Comparison of ENCODE assay signal across 8 mouse cellular contexts in the genomic region with DNA sequence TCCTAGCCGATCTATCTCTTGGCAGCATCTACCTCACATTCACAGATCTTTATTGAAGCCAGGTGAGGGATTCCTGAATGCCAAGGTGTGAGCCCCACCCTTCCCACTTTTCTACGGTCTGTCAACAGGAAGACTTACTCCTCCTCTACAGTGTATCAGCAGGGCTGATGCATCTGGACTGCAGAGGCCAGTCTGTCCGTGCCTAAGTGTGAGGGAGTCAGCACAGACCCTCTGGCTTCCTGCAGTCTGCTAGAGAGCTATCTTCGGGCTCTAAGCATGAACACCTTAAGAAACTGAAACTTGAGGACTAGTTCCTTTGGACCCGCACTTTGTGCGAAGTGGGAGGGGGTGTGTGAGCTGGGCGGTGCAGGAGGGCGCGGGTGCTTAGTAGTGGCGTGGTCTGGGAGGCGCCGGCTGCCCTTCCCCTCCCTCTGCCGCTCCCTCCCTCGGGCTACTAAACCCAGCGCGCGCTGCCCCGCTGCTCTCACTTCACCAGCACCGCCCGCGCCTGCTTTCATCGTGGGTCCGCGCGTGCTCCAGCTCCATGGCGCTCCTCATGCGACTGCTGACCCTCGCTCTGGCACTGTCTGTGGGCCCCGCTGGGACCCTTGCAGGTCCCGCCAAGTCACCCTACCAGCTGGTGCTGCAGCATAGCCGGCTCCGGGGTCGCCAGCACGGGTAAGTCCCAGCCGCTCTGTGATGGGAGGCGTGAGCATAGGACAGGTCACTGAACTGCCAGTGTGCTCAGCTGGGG. TPM values are rescaled to one million over a fixed set of nuclear protein-coding genes. Genes with fewer than 3 reads are reported as not detected.
DNase-seq lines count a peak whose midpoint lies in the region; ATAC-seq and TF ChIP-seq lines count a peak whose summit lies in the region.

A gene (plus strand): TSS at position 421 of the 754 bp plus-strand sequence.

- no peak for DNase-seq in frontal cortex, postnatal 36 days (ENCODE audit: low spot score in 2 of 2)
- DNase-seq in brain, adult 2 months (ENCODE audit: low read depth, low spot score) = peak; percentile 43
- peak; percentile 78 for DNase-seq in gastrocnemius, adult 2 months
- no peak for DNase-seq in liver, adult 2 months (ENCODE audit: extremely low read depth, low read depth, low spot score)
- DNase-seq in thymus, postnatal 4 days = peak; percentile 23

- H3K4me2 ChIP-seq in hindbrain, embryonic 13.5 days = peak within 1 kb of the TSS; percentile 92
- peak within 1 kb of the TSS; percentile 92 for H3K4me2 ChIP-seq in midbrain, embryonic 15.5 days

- no peaks in the 10 kb centered on the region for H3K79me2 ChIP-seq in liver, adult 2 months (ENCODE audit: control insufficient read depth, insufficient read depth, low read length)

- H3K27ac ChIP-seq in gastrocnemius, adult 2 months = peak within 1 kb of the TSS; percentile 81
- no peak within 1 kb of the TSS for H3K27ac ChIP-seq in hindbrain, embryonic 13.5 days
- H3K27ac ChIP-seq in liver, adult 2 months (replicated peaks; ENCODE audit: insufficient read depth, low read depth, low read length) = peak within 1 kb of the TSS; percentile 12; the same call in 1 of the 2 replicates
- no peak within 1 kb of the TSS for H3K27ac ChIP-seq in midbrain, embryonic 15.5 days

- TF ChIP-seq CTCF in gastrocnemius, adult 2 months (IDR thresholded peaks at IDR 0.05) = no peak
- no peak for TF ChIP-seq CTCF in liver, adult 2 months (IDR thresholded peaks at IDR 0.05; ENCODE audit: low read depth, low read length)

- no peaks in the 10 kb centered on the region for H3K36me3 ChIP-seq in hindbrain, embryonic 13.5 days
- no peaks in the 10 kb centered on the region for H3K36me3 ChIP-seq in liver, adult 2 months (ENCODE audit: control insufficient read depth, insufficient read depth, low read length)
- no peaks in the 10 kb centered on the region for H3K36me3 ChIP-seq in midbrain, embryonic 15.5 days (replicated peaks)

- peak within 1 kb of the TSS; percentile 76 for H3K9ac ChIP-seq in hindbrain, embryonic 13.5 days
- H3K9ac ChIP-seq in liver, adult 2 months (ENCODE audit: low read depth, low read length) = peak within 1 kb of the TSS; percentile 72
- H3K9ac ChIP-seq in midbrain, embryonic 15.5 days = peak within 1 kb of the TSS; percentile 48

- intact Hi-C loops in gastrocnemius, adult 2 months (cut with DNase I) = no loop called here

- no peaks in the 10 kb centered on the region for H3K9me3 ChIP-seq in hindbrain, embryonic 13.5 days
- no peaks in the 10 kb centered on the region for H3K9me3 ChIP-seq in midbrain, embryonic 15.5 days

- 3% methylated on average over 35 of the region's 36 CpGs for WGBS in hindbrain, embryonic 13.5 days
- WGBS in liver, adult 2 months = 6% methylated on average over 36 of the region's 36 CpGs
- 4% methylated on average over 35 of the region's 36 CpGs for WGBS in midbrain, embryonic 15.5 days

- peaks cover 58% of the 10 kb centered on the region for H3K27me3 ChIP-seq in hindbrain, embryonic 13.5 days
- peaks cover 15% of the 10 kb centered on the region for H3K27me3 ChIP-seq in liver, adult 2 months (ENCODE audit: control insufficient read depth, insufficient read depth, low read length)
- H3K27me3 ChIP-seq in midbrain, embryonic 15.5 days (replicated peaks) = peaks cover 34% of the 10 kb centered on the region

- no peak for TF ChIP-seq POLR2A in liver, adult 2 months (IDR thresholded peaks at IDR 0.05; ENCODE audit: extremely low read depth, insufficient read depth, low read length)

- ATAC-seq in frontal cortex, adult (ENCODE audit: low TSS enrichment) = peak; percentile 78
- ATAC-seq in hindbrain, embryonic 13.5 days (ENCODE audit: low FRiP score) = peak; percentile 36; the same call in 1 of the 2 replicates
- ATAC-seq in midbrain, embryonic 15.5 days (replicated peaks) = peak; percentile 45; the same call in 1 of the 2 replicates

- H3K4me1 ChIP-seq in hindbrain, embryonic 13.5 days (replicated peaks) = peaks cover 38% of the 10 kb centered on the region
- peaks cover 3% of the 10 kb centered on the region; the same call in 1 of the 2 replicates for H3K4me1 ChIP-seq in liver, adult 2 months (ENCODE audit: control insufficient read depth, insufficient read depth, low read length)
- peaks cover 8% of the 10 kb centered on the region for H3K4me1 ChIP-seq in midbrain, embryonic 15.5 days

- H3K4me3 ChIP-seq in gastrocnemius, adult 2 months = peak within 1 kb of the TSS; percentile 75
- H3K4me3 ChIP-seq in hindbrain, embryonic 13.5 days = peak within 1 kb of the TSS; percentile 46
- H3K4me3 ChIP-seq in liver, adult 2 months (ENCODE audit: insufficient read depth, low read depth, low read length) = peak within 1 kb of the TSS; percentile 70
- peak within 1 kb of the TSS; percentile 41 for H3K4me3 ChIP-seq in midbrain, embryonic 15.5 days

RNA-seq across cellular contexts. Expression of the gene that starts here (rescaled TPM):
- total RNA-seq in gastrocnemius, adult 2 months (2021) = 10 to 100 TPM; 13.0 to 24.8 TPM
- 11.3 and 14.6 TPM in 2 replicates for polyA plus RNA-seq in hindbrain, embryonic 13.5 days (2015; fragmentation: Nextera tagmentation; extraction: Ambion mirVana)
- 34.3 and 39.3 TPM in 2 replicates for total RNA-seq in liver, adult 2 months (2014; rRNA removed)
- polyA plus RNA-seq in liver, adult 2 months (2012; rRNA removed) = 23.3 and 27.2 TPM in 2 replicates
- 3.6 and 4.4 TPM in 2 replicates for polyA plus RNA-seq in midbrain, embryonic 15.5 days (2015; fragmentation: Nextera tagmentation; extraction: Ambion mirVana)

Comparison
In these comparisons a context has a peak if more than half of its experiments do, and no peak if none do; other contexts are left out.
1. DNase-seq: peak in brain, adult 2 months (single experiment), gastrocnemius, adult 2 months (single experiment) and thymus, postnatal 4 days (single experiment); none in frontal cortex, postnatal 36 days (0 of 2) and liver, adult 2 months (single experiment).
2. H3K27ac ChIP-seq: peak in gastrocnemius, adult 2 months (single experiment) and liver, adult 2 months (single experiment); none in hindbrain, embryonic 13.5 days (single experiment) and midbrain, embryonic 15.5 days (single experiment).
3. Peak in every context shown above with its lines, with median percentiles within 50 percentile points of each other: ATAC-seq, H3K4me3 ChIP-seq and H3K9ac ChIP-seq.